Mouse (Mus musculus): ENCODE results near the gene Fpgs. TPM values are rescaled to one million over a fixed set of nuclear protein-coding genes. Genes with fewer than 3 reads are reported as not detected.

Fpgs gene
- polyA plus RNA-seq, 1 experiment from 2014 or later: 19.3 TPM

- H3K4me3 ChIP-seq (replicated peaks): no peak overlapping the region
- no peak overlapping the region for H3K4me2 ChIP-seq
- no peak overlapping the region for H3K9ac ChIP-seq (replicated peaks)
- no peaks in the 10 kb centered on the region for H3K27me3 ChIP-seq (replicated peaks)
- ATAC-seq (ENCODE audit: low FRiP score): no peak
- no peaks in the 10 kb centered on the region for H3K9me3 ChIP-seq (replicated peaks)
- H3K36me3 ChIP-seq: peaks cover 33% of the 10 kb centered on the region
- H3K27ac ChIP-seq (replicated peaks): no peak overlapping the region
- peaks cover 6% of the 10 kb centered on the region; the same call in 1 of the 2 replicates for H3K4me1 ChIP-seq
- 90% methylated on average over 19 of the region's 19 CpGs for WGBS
These were observed 22.8 kb downstream of the Fpgs start for GRCm38 (mm10) chr2:32680961-32681650.

GRCm38 (mm10) chr2:32680051-32680451 is 23.9 kb downstream of the Fpgs start:
- ATAC-seq (ENCODE audit: low FRiP score): peak; percentile 36; the same call in 1 of the 2 replicates
- no peaks in the 10 kb centered on the region for H3K9me3 ChIP-seq (replicated peaks)
- WGBS: 54% methylated on average over 7 of the region's 7 CpGs
- H3K4me3 ChIP-seq (replicated peaks): no peak overlapping the region
- no peak overlapping the region for H3K4me2 ChIP-seq
- H3K36me3 ChIP-seq: peaks cover 27% of the 10 kb centered on the region
- H3K4me1 ChIP-seq: peaks cover 6% of the 10 kb centered on the region; the same call in 1 of the 2 replicates
- no peak overlapping the region for H3K9ac ChIP-seq (replicated peaks)
- H3K27ac ChIP-seq (replicated peaks): no peak overlapping the region; the same call in 1 of the 2 replicates
- H3K27me3 ChIP-seq (replicated peaks): no peaks in the 10 kb centered on the region

GRCm38 (mm10) chr2:32677683-32678082 is 26.3 kb downstream of the Fpgs start:
- no peak for ATAC-seq (ENCODE audit: low FRiP score)
- WGBS: 91% methylated on average over 7 of the region's 7 CpGs
- H3K4me3 ChIP-seq (replicated peaks): no peak overlapping the region

GRCm38 (mm10) chr2:32676821-32677220 is 27.1 kb downstream of the Fpgs start:
- H3K9me3 ChIP-seq (replicated peaks): no peaks in the 10 kb centered on the region
- H3K4me2 ChIP-seq: no peak overlapping the region
- H3K4me1 ChIP-seq: peaks cover 6% of the 10 kb centered on the region; the same call in 1 of the 2 replicates
- H3K27ac ChIP-seq (replicated peaks): no peak overlapping the region
- 92% methylated on average over 3 of the region's 3 CpGs for WGBS
- no peak for ATAC-seq (ENCODE audit: low FRiP score)
- H3K4me3 ChIP-seq (replicated peaks): no peak overlapping the region
- H3K27me3 ChIP-seq (replicated peaks): no peaks in the 10 kb centered on the region
- H3K36me3 ChIP-seq: no peaks in the 10 kb centered on the region
- H3K9ac ChIP-seq (replicated peaks): no peak overlapping the region

More at GRCm38 (mm10) chr2:32677683-32678082, 26.3 kb downstream of the Fpgs start:
- H3K4me2 ChIP-seq: no peak overlapping the region
- no peak overlapping the region for H3K27ac ChIP-seq (replicated peaks)
- peaks cover 3% of the 10 kb centered on the region for H3K36me3 ChIP-seq
- no peaks in the 10 kb centered on the region for H3K9me3 ChIP-seq (replicated peaks)
- H3K9ac ChIP-seq (replicated peaks): no peak overlapping the region
- peaks cover 6% of the 10 kb centered on the region; the same call in 1 of the 2 replicates for H3K4me1 ChIP-seq
- no peaks in the 10 kb centered on the region for H3K27me3 ChIP-seq (replicated peaks)

- H3K9ac ChIP-seq (replicated peaks): no peak overlapping the region
- no peak overlapping the region for H3K27ac ChIP-seq (replicated peaks)
- no peak for ATAC-seq (ENCODE audit: low FRiP score)
- no peaks in the 10 kb centered on the region for H3K27me3 ChIP-seq (replicated peaks)
- H3K36me3 ChIP-seq: no peaks in the 10 kb centered on the region
- no peaks in the 10 kb centered on the region for H3K9me3 ChIP-seq (replicated peaks)
- no peak overlapping the region for H3K4me2 ChIP-seq
- no peaks in the 10 kb centered on the region; the same call in 1 of the 2 replicates for H3K4me1 ChIP-seq
- no peak overlapping the region for H3K4me3 ChIP-seq (replicated peaks)
- 85% methylated on average over 16 of the region's 16 CpGs for WGBS
These were observed 30.6 kb downstream of the Fpgs start for GRCm38 (mm10) chr2:32673176-32673917.

GRCm38 (mm10) chr2:32671907-32672595 is 31.9 kb downstream of the Fpgs start:
- WGBS: 72% methylated on average over 9 of the region's 9 CpGs
- Histone ChIP-seq H3K4me2 (no peak overlapping the region), H3K4me1 (peaks cover 2% of the 10 kb centered on the region; the same call in 1 of the 2 replicates), H3K9ac (replicated peaks) (no peak overlapping the region), H3K4me3 (replicated peaks) (no peak overlapping the region), H3K9me3 (replicated peaks) (no peaks in the 10 kb centered on the region), H3K36me3 (no peaks in the 10 kb centered on the region), H3K27ac (replicated peaks) (no peak overlapping the region), H3K27me3 (replicated peaks) (no peaks in the 10 kb centered on the region)
- no peak for ATAC-seq (ENCODE audit: low FRiP score)

DNA sequence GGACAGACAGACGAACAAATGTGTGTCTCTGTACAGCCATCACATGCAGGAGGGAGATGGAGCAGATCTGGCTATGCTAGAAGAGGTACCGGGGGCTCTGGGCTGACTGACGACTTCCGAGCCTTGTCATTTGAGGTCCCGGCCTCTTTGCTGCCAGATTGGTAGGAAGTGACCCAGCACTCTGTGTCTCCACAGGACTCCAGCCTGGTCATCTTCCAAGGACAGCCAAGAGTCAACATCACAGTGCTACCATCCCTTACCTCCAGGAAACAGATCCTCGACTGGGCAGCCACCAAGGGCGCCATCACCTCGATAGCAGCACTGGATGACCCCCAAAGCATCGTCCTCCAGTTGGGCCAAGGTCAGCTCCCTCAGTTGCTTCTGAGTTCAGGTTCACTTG is 32.8 kb downstream of the Fpgs start:
- no peak overlapping the region for H3K27ac ChIP-seq (replicated peaks)
- 94% methylated on average over 9 of the region's 9 CpGs for WGBS
- ATAC-seq (ENCODE audit: low FRiP score): no peak

GRCm38 (mm10) chr2:32669876-32670275 is 34.1 kb downstream of the Fpgs start:
- no peak overlapping the region for H3K4me2 ChIP-seq
- no peak for ATAC-seq (ENCODE audit: low FRiP score)
- H3K27ac ChIP-seq (replicated peaks): no peak overlapping the region
- no peaks in the 10 kb centered on the region for H3K36me3 ChIP-seq
- no peaks in the 10 kb centered on the region for H3K9me3 ChIP-seq (replicated peaks)
- no peak overlapping the region for H3K4me3 ChIP-seq (replicated peaks)
- 44% methylated on average over 3 of the region's 3 CpGs for WGBS
- no peak overlapping the region for H3K9ac ChIP-seq (replicated peaks)
- peaks cover 8% of the 10 kb centered on the region; the same call in 1 of the 2 replicates for H3K4me1 ChIP-seq
- H3K27me3 ChIP-seq (replicated peaks): no peaks in the 10 kb centered on the region

More for the DNA sequence above, 32.8 kb downstream of the Fpgs start:
- Histone ChIP-seq H3K4me2 (no peak overlapping the region), H3K27me3 (replicated peaks) (no peaks in the 10 kb centered on the region), H3K4me3 (replicated peaks) (no peak overlapping the region), H3K36me3 (no peaks in the 10 kb centered on the region), H3K4me1 (peaks cover 3% of the 10 kb centered on the region; the same call in 1 of the 2 replicates), H3K9me3 (replicated peaks) (no peaks in the 10 kb centered on the region), H3K9ac (replicated peaks) (no peak overlapping the region)

DNA sequence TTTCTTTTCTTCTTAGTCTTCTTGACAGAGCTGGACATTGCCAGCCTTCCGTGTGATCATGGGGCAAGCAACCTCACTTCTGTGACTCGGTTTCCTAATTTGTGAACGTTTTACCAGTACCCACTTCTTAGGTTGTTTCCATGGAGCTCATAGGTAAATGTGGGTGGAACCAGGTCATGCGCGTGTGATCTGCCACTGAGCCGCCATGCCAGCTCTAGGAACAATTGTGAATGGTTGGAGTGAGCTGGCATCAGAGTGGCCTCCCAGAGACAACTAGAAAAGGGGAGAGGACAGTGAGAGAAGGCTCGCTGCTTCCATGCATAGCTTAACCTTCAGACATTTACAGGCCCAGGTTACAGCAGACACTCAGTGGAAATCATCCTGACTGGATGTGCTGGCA is 35.8 kb downstream of the Fpgs start:
- Histone ChIP-seq H3K9ac (replicated peaks) (no peak overlapping the region), H3K4me3 (replicated peaks) (no peak overlapping the region), H3K4me2 (no peak overlapping the region), H3K4me1 (peaks cover 8% of the 10 kb centered on the region; the same call in 1 of the 2 replicates), H3K27me3 (replicated peaks) (no peaks in the 10 kb centered on the region), H3K9me3 (replicated peaks) (no peaks in the 10 kb centered on the region), H3K36me3 (no peaks in the 10 kb centered on the region), H3K27ac (replicated peaks) (no peak overlapping the region)
- no peak for ATAC-seq (ENCODE audit: low FRiP score)
- WGBS: 77% methylated on average over 7 of the region's 7 CpGs

GRCm38 (mm10) chr2:32667775-32668174 is 36.2 kb downstream of the Fpgs start:
- Histone ChIP-seq H3K9me3 (replicated peaks) (no peaks in the 10 kb centered on the region), H3K4me1 (peaks cover 8% of the 10 kb centered on the region; the same call in 1 of the 2 replicates), H3K4me3 (replicated peaks) (no peak overlapping the region), H3K36me3 (no peaks in the 10 kb centered on the region), H3K27ac (replicated peaks) (no peak overlapping the region), H3K27me3 (replicated peaks) (no peaks in the 10 kb centered on the region), H3K4me2 (no peak overlapping the region), H3K9ac (replicated peaks) (no peak overlapping the region)
- WGBS: 20% methylated on average over 11 of the region's 11 CpGs
- ATAC-seq (ENCODE audit: low FRiP score): no peak

DNA sequence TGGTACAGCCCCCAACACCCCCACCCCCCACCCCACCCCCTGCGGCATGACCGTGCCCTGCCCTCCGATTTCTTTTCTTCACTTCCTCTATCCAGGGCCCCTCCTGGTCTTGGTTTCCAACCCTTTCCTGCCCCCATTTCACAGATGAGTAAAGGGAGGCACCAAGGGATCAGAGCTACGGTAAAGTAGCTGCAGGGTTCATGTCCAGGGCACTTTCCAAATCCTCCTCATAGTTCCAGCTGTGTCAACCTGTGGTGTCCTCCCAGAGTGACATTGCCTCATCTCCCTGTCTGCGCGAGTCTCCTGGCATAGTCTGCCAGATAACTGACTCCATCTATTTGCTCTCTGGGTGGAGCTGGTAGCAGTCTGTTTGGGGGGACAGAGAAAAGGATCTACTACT is 38.1 kb downstream of the Fpgs start:
- Histone ChIP-seq H3K36me3 (no peaks in the 10 kb centered on the region), H3K27ac (replicated peaks) (no peak overlapping the region), H3K4me2 (no peak overlapping the region), H3K9ac (replicated peaks) (no peak overlapping the region), H3K27me3 (replicated peaks) (no peaks in the 10 kb centered on the region), H3K4me1 (peaks cover 8% of the 10 kb centered on the region; the same call in 1 of the 2 replicates), H3K9me3 (replicated peaks) (no peaks in the 10 kb centered on the region), H3K4me3 (replicated peaks) (no peak overlapping the region)
- no peak for ATAC-seq (ENCODE audit: low FRiP score)
- 91% methylated on average over 6 of the region's 6 CpGs for WGBS
